Mouse (Mus musculus): ENCODE measurements at regions not wholly inside any gene's neighbourhood (a gene's known extent, or its start where the extent isn't known, plus 50 kb on each side); places are given as distances from the start of the nearest gene placed in this dataset.
A peak's percentile ranks its signal among the peaks of the same experiment; 100 is the strongest.

DNA sequence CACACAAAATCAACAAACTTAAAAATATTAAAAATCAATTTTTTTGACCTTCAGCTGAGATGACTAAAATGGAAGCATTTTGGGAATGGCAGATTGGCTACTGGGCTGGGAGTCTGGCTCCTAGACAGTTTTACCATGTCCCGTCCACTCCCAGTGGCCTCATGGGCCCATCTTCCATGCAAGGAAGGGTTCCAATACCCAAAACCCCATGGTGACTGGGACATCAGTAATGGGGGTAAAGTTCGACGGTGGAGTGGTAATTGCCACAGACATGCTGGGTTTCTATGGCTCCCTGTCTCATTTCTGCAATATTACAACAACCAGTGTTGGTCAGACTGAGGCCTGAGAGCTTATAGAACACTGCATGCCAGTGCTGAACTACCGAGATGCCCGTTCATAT lies 82.2 kb downstream of the Il20rb start:
- Histone ChIP-seq H3K9me3 (replicated peaks; ENCODE audit: insufficient read depth, low read length) (no peaks in the 10 kb centered on the region), H3K79me2 (ENCODE audit: control insufficient read depth, insufficient read depth, low read length, poor library complexity) (no peaks in the 10 kb centered on the region), H3K9ac (ENCODE audit: control insufficient read depth, low read depth, low read length, poor library complexity, severe bottlenecking) (no peak overlapping the region), H3K4me1 (ENCODE audit: control insufficient read depth in 1 of 2, insufficient read depth in 2 of 2, low read length in 2 of 2) (no peaks in the 10 kb centered on the region), H3K4me3 (ENCODE audit: control insufficient read depth in 1 of 2, insufficient read depth in 1 of 2, low read depth in 2 of 2, low read length in 2 of 2) (no peak overlapping the region), H3K27me3 (ENCODE audit: control insufficient read depth in 1 of 2, insufficient read depth in 2 of 2, low read length in 2 of 2) (no peaks in the 10 kb centered on the region; a peak in 1 of 4 replicates), H3K36me3 (ENCODE audit: control insufficient read depth in 1 of 2, insufficient read depth in 2 of 2, low read length in 2 of 2) (no peaks in the 10 kb centered on the region), H3K27ac (ENCODE audit: control insufficient read depth, low read depth, low read length) (no peak overlapping the region)
- TF ChIP-seq RCOR1 (IDR thresholded peaks at IDR 0.05; ENCODE audit: low read depth, low read length) (no peak), POLR2AphosphoS5 (IDR thresholded peaks at IDR 0.05; ENCODE audit: borderline replicate concordance, low read depth, low read length) (no peak), RAD21 (IDR thresholded peaks at IDR 0.05; ENCODE audit: low read depth, low read length) (no peak), MYB (IDR thresholded peaks at IDR 0.05; ENCODE audit: low read depth, low read length) (no peak), KAT2A (conservative IDR thresholded peaks at IDR 0.05; ENCODE audit: low read depth, low read length) (no peak), CHD2 (IDR thresholded peaks at IDR 0.05; ENCODE audit: low read length) (no peak), MYC (IDR thresholded peaks at IDR 0.05; ENCODE audit: low read depth, low read length) (no peak), ELF1 (IDR thresholded peaks at IDR 0.05; ENCODE audit: low read depth, low read length) (no peak), USF2 (IDR thresholded peaks at IDR 0.05; ENCODE audit: borderline replicate concordance in 1 of 2, insufficient read depth in 1 of 2, low read depth in 1 of 2, low read length in 2 of 2) (no peak), SMC3 (IDR thresholded peaks at IDR 0.05; ENCODE audit: low read depth, low read length) (no peak), TBP (IDR thresholded peaks at IDR 0.05; ENCODE audit: low read depth, low read length) (no peak), CHD1 (IDR thresholded peaks at IDR 0.05; ENCODE audit: low read depth, low read length) (no peak)
- no peak for DNase-seq (ENCODE audit: low read depth, low spot score)

DNA sequence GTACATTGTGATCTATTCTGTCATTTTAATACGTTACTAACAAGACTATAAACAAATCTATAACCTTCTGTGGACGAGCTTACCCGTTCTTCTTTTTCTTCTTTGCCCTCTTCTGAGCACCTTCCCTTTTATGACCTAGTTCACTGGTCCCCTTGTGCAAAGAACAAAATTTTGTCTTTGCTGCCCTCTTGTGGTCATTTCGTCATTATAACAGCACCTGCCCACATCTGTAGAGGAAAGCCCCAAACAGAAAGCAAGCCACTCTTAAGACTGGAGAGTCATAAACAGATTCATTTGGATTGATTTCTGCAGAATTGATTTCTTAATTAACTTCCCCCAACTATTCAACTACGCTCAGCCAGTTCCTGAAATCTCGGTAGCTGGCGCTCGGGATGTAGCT lies 86.2 kb downstream of the Il20rb start:
- TF ChIP-seq SMC3 (IDR thresholded peaks at IDR 0.05; ENCODE audit: low read depth, low read length) (peak; percentile 77), MAX (IDR thresholded peaks at IDR 0.05; ENCODE audit: low read length) (no peak), CTCF (IDR thresholded peaks at IDR 0.05 in 2 of 3, conservative IDR thresholded peaks at IDR 0.05 in 1 of 3; ENCODE audit: control insufficient read depth in 1 of 3, insufficient read depth in 1 of 3, low read depth in 2 of 3, low read length in 3 of 3, poor library complexity in 1 of 3, severe bottlenecking in 1 of 3) (peak; percentile 41 to 83 (median 50)), ZC3H11A (IDR thresholded peaks at IDR 0.05; ENCODE audit: low read depth, low read length) (peak; percentile 68), KAT2A (conservative IDR thresholded peaks at IDR 0.05; ENCODE audit: low read depth, low read length) (no peak), RAD21 (IDR thresholded peaks at IDR 0.05; ENCODE audit: low read depth, low read length) (peak; percentile 85)
- peaks cover 0 to 2% of the 10 kb centered on the region in 2 experiments; a peak in 2 of 4 replicates for H3K36me3 ChIP-seq (ENCODE audit: control insufficient read depth in 1 of 2, insufficient read depth in 2 of 2, low read length in 2 of 2)
- no peak overlapping the region for H3K9ac ChIP-seq (ENCODE audit: control insufficient read depth, low read depth, low read length, poor library complexity, severe bottlenecking)
- no peaks in the 10 kb centered on the region for H3K79me2 ChIP-seq (ENCODE audit: control insufficient read depth, insufficient read depth, low read length, poor library complexity)
- no peaks in the 10 kb centered on the region for H3K9me3 ChIP-seq (replicated peaks; ENCODE audit: insufficient read depth, low read length)
- H3K27me3 ChIP-seq (ENCODE audit: control insufficient read depth in 1 of 2, insufficient read depth in 2 of 2, low read length in 2 of 2) = no peaks in the 10 kb centered on the region
- no peak overlapping the region for H3K27ac ChIP-seq (ENCODE audit: control insufficient read depth, low read depth, low read length)
- H3K4me3 ChIP-seq (ENCODE audit: control insufficient read depth in 1 of 2, insufficient read depth in 1 of 2, low read depth in 2 of 2, low read length in 2 of 2) = no peak overlapping the region
- peak; percentile 85 for DNase-seq (ENCODE audit: low read depth, low spot score)
- H3K4me1 ChIP-seq (ENCODE audit: control insufficient read depth in 1 of 2, insufficient read depth in 2 of 2, low read length in 2 of 2) = peaks cover under 1 to 2% of the 10 kb centered on the region in 2 experiments
